Mouse (Mus musculus): ENCODE measurements around the gene Atp5g1. TPM values are rescaled to one million over a fixed set of nuclear protein-coding genes. Genes with fewer than 3 reads are reported as not detected.
"Not testable (repeated sequence)": the region's sequence is repeated elsewhere in the genome, so short reads cannot be mapped to it uniquely, and the experiment has no call there.

The Atp5g1 gene
- polyA plus RNA-seq, 1 experiment from 2014 or later: 1,068 TPM

DNA sequence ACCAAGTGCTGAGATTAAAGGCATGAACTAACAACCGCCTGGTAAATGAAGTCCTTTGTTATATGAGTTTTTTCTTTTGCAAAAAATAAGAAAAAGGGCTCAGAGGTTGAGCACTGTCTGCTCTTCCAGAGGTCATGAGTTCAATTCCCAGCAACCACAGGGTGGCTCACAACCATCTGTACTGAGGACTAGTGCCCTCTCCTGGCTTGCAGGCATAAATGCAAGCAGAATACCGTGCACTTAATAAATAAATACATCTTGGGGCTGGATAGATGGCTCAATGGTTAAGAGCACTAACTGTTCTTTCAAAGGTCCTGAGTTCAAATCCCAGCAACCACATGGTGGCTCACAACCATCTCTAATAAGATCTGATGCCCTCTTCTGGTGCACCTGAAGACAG is 35.5 kb upstream of the Atp5g1 start:
- not testable (repeated sequence) for H3K27me3 ChIP-seq (ENCODE audit: control insufficient read depth, insufficient read depth, low read length); H3K4me2 ChIP-seq (ENCODE audit: low read depth, low read length); ATAC-seq (ENCODE audit: low read depth); H3K9ac ChIP-seq (replicated peaks; ENCODE audit: low read depth, low read length); H3K36me3 ChIP-seq (ENCODE audit: control insufficient read depth, insufficient read depth, low read length); H3K27ac ChIP-seq (ENCODE audit: low read depth, low read length); H3K4me1 ChIP-seq (ENCODE audit: control insufficient read depth, insufficient read depth, low read length); H3K4me3 ChIP-seq (ENCODE audit: low read depth, low read length); H3K9me3 ChIP-seq (ENCODE audit: control insufficient read depth, low read length)
- WGBS: 62% methylated on average over 2 of the region's 2 CpGs

DNA sequence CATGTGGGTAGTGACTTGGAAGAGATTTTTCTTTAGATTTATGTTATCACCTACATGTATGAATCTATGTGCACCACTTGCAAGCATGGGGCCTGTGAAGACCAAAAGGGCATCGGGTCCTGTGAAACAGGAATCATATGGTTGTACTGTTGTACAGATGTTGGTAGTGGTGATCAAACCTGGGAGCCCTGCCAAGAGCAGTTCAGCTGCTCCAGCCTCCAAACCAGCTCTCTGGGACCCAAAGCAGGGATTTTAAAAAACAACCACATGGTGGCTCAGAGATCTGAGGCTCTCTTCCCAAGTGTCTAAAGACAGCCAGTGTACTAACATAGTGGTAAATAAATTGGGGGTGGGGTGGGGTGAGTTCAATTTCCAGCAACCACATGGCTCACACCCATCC is 32.9 kb upstream of the Atp5g1 start:
- no peak overlapping the region for H3K4me3 ChIP-seq (ENCODE audit: low read depth, low read length)
- no peak overlapping the region for H3K4me2 ChIP-seq (ENCODE audit: low read depth, low read length)
- WGBS: 88% methylated on average over 1 of the region's 1 CpGs
- H3K9ac ChIP-seq (replicated peaks; ENCODE audit: low read depth, low read length): no peak overlapping the region
- no peaks in the 10 kb centered on the region for H3K36me3 ChIP-seq (ENCODE audit: control insufficient read depth, insufficient read depth, low read length)
- no peak for ATAC-seq (ENCODE audit: low read depth)
- H3K9me3 ChIP-seq (ENCODE audit: control insufficient read depth, low read length): no peaks in the 10 kb centered on the region
- no peaks in the 10 kb centered on the region for H3K4me1 ChIP-seq (ENCODE audit: control insufficient read depth, insufficient read depth, low read length)
- no peak overlapping the region for H3K27ac ChIP-seq (ENCODE audit: low read depth, low read length)
- H3K27me3 ChIP-seq (ENCODE audit: control insufficient read depth, insufficient read depth, low read length): no peaks in the 10 kb centered on the region

DNA sequence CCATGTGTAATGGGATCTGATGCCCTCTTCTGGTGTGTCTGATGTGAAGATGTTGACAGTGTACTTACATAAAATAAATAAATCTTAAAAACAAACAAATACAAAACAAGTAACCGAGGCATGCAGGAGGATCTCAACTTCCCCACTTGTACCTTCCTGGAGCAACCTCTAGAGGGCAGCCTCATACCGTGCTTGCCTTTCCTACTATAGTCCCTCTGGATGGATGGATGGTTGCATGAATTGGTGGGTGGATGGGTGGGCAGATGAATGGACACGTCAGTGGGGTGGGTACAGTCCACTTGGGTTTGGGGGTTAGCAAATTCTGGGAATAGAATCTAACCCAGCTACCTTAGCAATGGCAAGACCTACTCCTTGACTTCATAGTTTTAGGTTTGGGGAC is 17.9 kb upstream of the Atp5g1 start:
- 11% methylated on average over 3 of the region's 3 CpGs for WGBS
- no peaks in the 10 kb centered on the region for H3K27me3 ChIP-seq (ENCODE audit: control insufficient read depth, insufficient read depth, low read length)
- H3K36me3 ChIP-seq (ENCODE audit: control insufficient read depth, insufficient read depth, low read length): no peaks in the 10 kb centered on the region
- no peaks in the 10 kb centered on the region for H3K4me1 ChIP-seq (ENCODE audit: control insufficient read depth, insufficient read depth, low read length)
- H3K27ac ChIP-seq (ENCODE audit: low read depth, low read length): no peak overlapping the region
- no peak overlapping the region for H3K4me2 ChIP-seq (ENCODE audit: low read depth, low read length)
- no peaks in the 10 kb centered on the region for H3K9me3 ChIP-seq (ENCODE audit: control insufficient read depth, low read length)
- H3K9ac ChIP-seq (replicated peaks; ENCODE audit: low read depth, low read length): no peak overlapping the region
- no peak overlapping the region for H3K4me3 ChIP-seq (ENCODE audit: low read depth, low read length)
- ATAC-seq (ENCODE audit: low read depth): no peak

DNA sequence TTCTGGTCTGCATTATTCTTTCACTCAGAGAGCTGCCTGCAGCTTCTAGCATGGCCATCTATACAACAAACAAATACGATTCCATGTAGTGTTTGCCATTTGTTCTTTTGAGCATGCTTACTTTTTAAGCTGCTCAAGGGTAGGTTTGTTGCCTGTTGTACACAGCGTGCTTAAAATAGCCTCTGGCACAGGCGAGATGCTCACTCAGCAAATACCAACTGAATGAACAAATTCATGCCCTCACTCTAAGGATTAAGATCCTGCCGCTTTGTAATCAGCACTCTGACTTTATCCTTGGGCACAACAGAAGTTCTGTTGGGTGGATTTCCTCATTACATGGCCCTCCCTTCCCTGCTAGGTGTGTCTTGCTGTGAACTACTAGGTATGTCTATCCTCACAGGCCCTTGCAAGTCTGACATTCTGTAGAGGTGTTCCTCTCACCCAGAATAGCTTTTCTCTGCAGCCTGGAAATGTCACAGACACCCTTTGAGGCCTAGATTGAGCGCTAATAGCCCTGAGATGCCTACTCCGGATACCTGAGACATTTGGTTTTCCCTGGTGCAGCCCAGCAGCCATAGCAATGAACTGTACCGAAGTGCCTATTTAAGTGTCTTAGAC is 17.3 kb upstream of the Atp5g1 start:
- 53% methylated on average over 7 of the region's 7 CpGs for WGBS
- no peak overlapping the region for H3K4me2 ChIP-seq (ENCODE audit: low read depth, low read length)
- H3K27me3 ChIP-seq (ENCODE audit: control insufficient read depth, insufficient read depth, low read length): no peaks in the 10 kb centered on the region
- no peak overlapping the region for H3K27ac ChIP-seq (ENCODE audit: low read depth, low read length)
- no peaks in the 10 kb centered on the region for H3K36me3 ChIP-seq (ENCODE audit: control insufficient read depth, insufficient read depth, low read length)
- no peak overlapping the region for H3K4me3 ChIP-seq (ENCODE audit: low read depth, low read length)
- no peak for ATAC-seq (ENCODE audit: low read depth)
- no peaks in the 10 kb centered on the region for H3K9me3 ChIP-seq (ENCODE audit: control insufficient read depth, low read length)
- H3K4me1 ChIP-seq (ENCODE audit: control insufficient read depth, insufficient read depth, low read length): no peaks in the 10 kb centered on the region
- no peak overlapping the region for H3K9ac ChIP-seq (replicated peaks; ENCODE audit: low read depth, low read length)

DNA sequence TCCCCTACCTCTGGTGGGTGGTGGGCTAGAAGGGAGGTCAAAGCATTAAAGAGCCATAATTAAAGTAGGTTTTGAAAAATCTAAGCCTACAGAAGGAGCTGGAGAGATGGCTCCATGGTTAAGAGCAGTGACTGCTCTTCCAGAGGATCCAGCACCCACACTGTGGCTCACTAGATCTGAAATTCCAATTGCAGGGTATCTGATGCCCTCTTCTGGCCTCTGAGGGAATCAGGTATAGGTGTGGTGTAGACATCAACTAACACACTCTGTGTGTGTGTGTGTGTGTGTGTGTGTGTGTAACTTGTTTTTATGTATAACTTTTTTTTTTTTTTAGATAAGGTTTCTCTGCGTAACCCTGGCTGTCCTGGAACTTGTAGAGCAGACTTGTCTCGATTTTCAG is 15.6 kb upstream of the Atp5g1 start:
- Histone ChIP-seq H3K4me1 (ENCODE audit: control insufficient read depth, insufficient read depth, low read length) (no peaks in the 10 kb centered on the region), H3K4me2 (ENCODE audit: low read depth, low read length) (no peak overlapping the region), H3K27me3 (ENCODE audit: control insufficient read depth, insufficient read depth, low read length) (no peaks in the 10 kb centered on the region), H3K27ac (ENCODE audit: low read depth, low read length) (no peak overlapping the region), H3K36me3 (ENCODE audit: control insufficient read depth, insufficient read depth, low read length) (no peaks in the 10 kb centered on the region), H3K9me3 (ENCODE audit: control insufficient read depth, low read length) (no peaks in the 10 kb centered on the region), H3K4me3 (ENCODE audit: low read depth, low read length) (no peak overlapping the region), H3K9ac (replicated peaks; ENCODE audit: low read depth, low read length) (no peak overlapping the region)
- WGBS: 66% methylated on average over 2 of the region's 2 CpGs
- no peak for ATAC-seq (ENCODE audit: low read depth)

DNA sequence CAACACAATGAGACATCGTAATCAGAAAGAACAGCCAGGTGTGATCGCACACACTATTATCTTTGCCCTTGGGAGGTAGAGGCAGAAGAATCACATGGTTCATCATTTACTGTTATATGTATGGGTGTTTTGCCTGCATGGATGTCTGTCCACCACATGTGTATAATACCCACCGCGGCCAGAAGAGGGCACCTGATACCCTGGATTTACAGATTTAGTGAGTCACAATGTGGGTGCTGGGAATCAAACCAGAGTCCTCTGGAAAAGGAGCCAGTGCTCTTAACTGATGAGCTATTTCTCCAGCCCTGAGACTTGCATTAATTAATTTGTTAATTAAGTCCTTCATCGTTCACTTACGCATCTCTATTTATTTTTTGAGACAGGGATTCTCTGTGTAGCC is 12.5 kb upstream of the Atp5g1 start:
- Histone ChIP-seq H3K27me3 (ENCODE audit: control insufficient read depth, insufficient read depth, low read length) (no peaks in the 10 kb centered on the region), H3K4me1 (ENCODE audit: control insufficient read depth, insufficient read depth, low read length) (no peaks in the 10 kb centered on the region), H3K36me3 (ENCODE audit: control insufficient read depth, insufficient read depth, low read length) (no peaks in the 10 kb centered on the region), H3K9ac (replicated peaks; ENCODE audit: low read depth, low read length) (no peak overlapping the region), H3K4me3 (ENCODE audit: low read depth, low read length) (no peak overlapping the region), H3K9me3 (ENCODE audit: control insufficient read depth, low read length) (no peaks in the 10 kb centered on the region), H3K27ac (ENCODE audit: low read depth, low read length) (no peak overlapping the region), H3K4me2 (ENCODE audit: low read depth, low read length) (no peak overlapping the region)
- WGBS: 91% methylated on average over 6 of the region's 6 CpGs
- ATAC-seq (ENCODE audit: low read depth): no peak

DNA sequence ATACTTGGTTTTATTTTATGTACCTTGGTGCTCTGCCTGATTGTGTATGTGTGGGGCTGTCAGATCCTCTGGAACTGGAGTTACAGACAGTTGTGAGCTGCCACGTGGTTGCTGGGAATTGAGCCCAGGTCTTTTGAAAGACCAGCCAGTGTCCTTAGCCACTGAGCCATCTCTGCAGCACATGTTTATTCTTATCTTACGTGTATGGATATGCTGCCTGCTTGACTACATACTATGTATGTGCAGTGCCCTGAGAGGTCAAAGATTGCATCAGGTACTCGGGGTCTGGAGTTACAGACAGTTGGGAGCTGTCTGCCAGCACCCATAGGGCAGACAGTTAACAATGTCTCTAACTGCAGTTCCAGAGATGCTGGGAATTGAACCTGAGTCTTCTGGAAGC is 7.2 kb upstream of the Atp5g1 start:
- ATAC-seq (ENCODE audit: low read depth): no peak
- no peak overlapping the region for H3K9ac ChIP-seq (replicated peaks; ENCODE audit: low read depth, low read length)
- no peak overlapping the region for H3K27ac ChIP-seq (ENCODE audit: low read depth, low read length)
- H3K36me3 ChIP-seq (ENCODE audit: control insufficient read depth, insufficient read depth, low read length): no peaks in the 10 kb centered on the region
- H3K27me3 ChIP-seq (ENCODE audit: control insufficient read depth, insufficient read depth, low read length): no peaks in the 10 kb centered on the region
- no peaks in the 10 kb centered on the region for H3K9me3 ChIP-seq (ENCODE audit: control insufficient read depth, low read length)
- H3K4me1 ChIP-seq (ENCODE audit: control insufficient read depth, insufficient read depth, low read length): no peaks in the 10 kb centered on the region
- 79% methylated on average over 3 of the region's 3 CpGs for WGBS
- no peak overlapping the region for H3K4me2 ChIP-seq (ENCODE audit: low read depth, low read length)
- no peak overlapping the region for H3K4me3 ChIP-seq (ENCODE audit: low read depth, low read length)

DNA sequence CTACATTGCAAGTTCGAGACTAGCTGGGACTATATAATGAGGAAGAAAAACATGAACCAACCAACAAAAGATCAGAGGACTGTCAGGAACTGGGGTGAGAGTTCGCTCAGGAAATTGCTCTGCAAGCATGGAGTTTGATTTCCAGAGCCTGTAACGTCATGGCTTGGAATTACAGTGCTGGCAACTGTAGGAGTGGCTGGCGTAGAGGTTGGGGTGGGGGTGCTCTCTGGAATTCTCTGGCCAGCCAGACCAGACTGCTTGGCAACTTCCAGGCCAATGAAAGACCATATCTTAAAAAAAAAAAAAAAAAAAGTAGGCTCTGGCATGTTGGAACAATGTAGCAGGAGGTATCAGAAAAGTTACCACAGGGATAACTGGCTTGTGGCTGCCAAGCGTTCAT is 5.3 kb upstream of the Atp5g1 start:
- no peak overlapping the region for H3K9ac ChIP-seq (replicated peaks; ENCODE audit: low read depth, low read length)
- H3K27me3 ChIP-seq (ENCODE audit: control insufficient read depth, insufficient read depth, low read length): no peaks in the 10 kb centered on the region
- no peak for ATAC-seq (ENCODE audit: low read depth)
- H3K4me2 ChIP-seq (ENCODE audit: low read depth, low read length): no peak overlapping the region
- WGBS: 84% methylated on average over 5 of the region's 5 CpGs
- H3K4me1 ChIP-seq (ENCODE audit: control insufficient read depth, insufficient read depth, low read length): no peaks in the 10 kb centered on the region
- no peaks in the 10 kb centered on the region for H3K9me3 ChIP-seq (ENCODE audit: control insufficient read depth, low read length)
- H3K4me3 ChIP-seq (ENCODE audit: low read depth, low read length): no peak overlapping the region
- no peaks in the 10 kb centered on the region for H3K36me3 ChIP-seq (ENCODE audit: control insufficient read depth, insufficient read depth, low read length)
- no peak overlapping the region for H3K27ac ChIP-seq (ENCODE audit: low read depth, low read length)

DNA sequence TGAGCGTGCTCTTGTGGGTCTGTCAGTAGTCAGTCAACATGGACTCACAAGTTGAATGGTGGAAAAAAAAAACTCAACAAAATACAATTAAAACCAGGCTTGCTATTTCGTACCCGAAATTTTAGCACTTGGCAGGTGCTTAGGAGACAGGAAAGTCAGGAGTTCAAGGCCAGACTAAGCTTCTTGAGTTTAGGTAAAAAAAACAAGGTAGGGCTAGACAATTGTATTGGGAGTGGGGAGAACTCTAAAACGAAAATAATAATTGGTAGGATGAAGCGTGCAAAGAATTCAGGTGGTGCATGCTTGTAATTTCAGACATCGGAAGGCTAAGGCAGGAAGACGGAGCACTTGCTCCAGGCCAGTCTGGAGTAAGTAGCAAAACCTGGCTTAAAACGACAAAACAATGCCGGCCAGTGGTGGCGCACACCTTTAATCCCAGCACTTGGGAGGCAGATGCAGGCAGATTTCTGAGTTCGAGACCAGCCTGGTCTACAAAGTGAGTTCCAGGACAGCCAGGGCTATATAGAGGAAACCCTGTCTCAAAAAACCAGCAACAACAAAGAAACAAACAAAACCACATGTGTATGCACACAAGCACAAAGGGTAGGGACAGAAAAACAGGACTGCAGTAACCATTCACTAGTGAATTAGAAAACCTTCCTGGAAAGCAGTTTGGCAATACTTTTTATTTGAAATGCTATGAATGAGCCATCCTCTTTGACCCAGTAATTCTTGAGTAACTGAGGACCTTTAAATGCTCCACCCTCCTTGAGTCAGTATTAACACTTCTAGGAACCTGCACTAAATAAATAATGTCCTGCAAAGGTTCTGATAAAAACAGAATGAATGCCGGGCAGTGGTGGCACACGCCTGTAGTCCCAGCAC is 993 bp upstream of the Atp5g1 start:
- Histone ChIP-seq H3K4me1 (ENCODE audit: control insufficient read depth, insufficient read depth, low read length) (peaks cover 5% of the 10 kb centered on the region; the same call in 1 of the 2 replicates), H3K36me3 (ENCODE audit: control insufficient read depth, insufficient read depth, low read length) (no peaks in the 10 kb centered on the region), H3K4me3 (ENCODE audit: low read depth, low read length) (peak overlapping the region; percentile 28), H3K4me2 (ENCODE audit: low read depth, low read length) (peak overlapping the region; percentile 54), H3K9ac (replicated peaks; ENCODE audit: low read depth, low read length) (0 out of 2 replicates have a peak overlapping the region, but pooled peaks have one; percentile 12), H3K27me3 (ENCODE audit: control insufficient read depth, insufficient read depth, low read length) (no peaks in the 10 kb centered on the region), H3K9me3 (ENCODE audit: control insufficient read depth, low read length) (no peaks in the 10 kb centered on the region), H3K27ac (ENCODE audit: low read depth, low read length) (peak overlapping the region; percentile 85)
- ATAC-seq (ENCODE audit: low read depth): no peak
- 69% methylated on average over 13 of the region's 13 CpGs for WGBS
